Mouse (Mus musculus): ENCODE data around the gene Dmrt1. TPM values are rescaled to one million over a fixed set of nuclear protein-coding genes. Genes with fewer than 3 reads are reported as not detected.

Gene Dmrt1
- polyA plus RNA-seq (2015; fragmentation: Nextera tagmentation; extraction: Ambion mirVana), result 0.19 and 0.23 TPM in 2 replicates

DNA sequence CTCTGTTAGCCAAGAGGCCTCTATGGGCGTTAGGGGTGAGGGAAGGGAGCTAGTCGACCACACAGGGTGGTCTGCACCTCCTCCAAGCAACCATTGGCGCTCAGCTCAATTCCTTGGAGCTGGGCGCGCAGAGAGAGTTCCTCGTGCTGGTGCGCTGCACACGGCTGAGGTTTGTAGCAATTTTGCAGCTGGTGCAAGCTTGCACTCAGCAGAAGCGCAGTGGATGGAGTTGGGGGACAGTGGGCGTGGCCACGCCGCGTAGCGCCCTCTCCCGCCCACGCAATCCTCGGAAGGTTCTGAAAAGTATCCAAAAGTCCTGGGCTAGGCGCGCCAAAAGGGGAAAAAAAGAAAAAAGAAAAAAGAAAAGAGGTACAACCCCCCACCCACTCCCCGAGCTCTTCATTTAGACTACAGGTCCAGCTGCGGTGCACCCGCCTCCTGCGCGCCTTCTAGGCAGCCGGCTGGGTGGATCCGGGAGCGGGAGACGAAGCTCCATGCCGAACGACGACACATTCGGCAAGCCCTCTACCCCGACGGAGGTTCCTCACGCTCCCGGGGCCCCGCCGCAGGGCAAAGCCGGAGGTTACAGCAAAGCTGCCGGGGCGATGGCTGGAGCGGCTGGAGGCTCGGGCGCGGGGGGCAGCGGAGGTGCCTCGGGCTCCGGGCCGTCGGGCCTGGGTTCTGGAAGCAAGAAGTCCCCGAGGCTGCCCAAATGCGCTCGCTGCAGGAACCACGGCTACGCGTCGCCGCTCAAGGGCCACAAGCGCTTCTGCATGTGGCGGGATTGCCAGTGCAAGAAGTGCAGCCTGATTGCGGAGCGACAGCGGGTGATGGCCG, at the start of gene Dmrt1:
TSS of gene Dmrt1 (plus strand) at position 259 of the 837 bp plus-strand sequence.

DNA sequence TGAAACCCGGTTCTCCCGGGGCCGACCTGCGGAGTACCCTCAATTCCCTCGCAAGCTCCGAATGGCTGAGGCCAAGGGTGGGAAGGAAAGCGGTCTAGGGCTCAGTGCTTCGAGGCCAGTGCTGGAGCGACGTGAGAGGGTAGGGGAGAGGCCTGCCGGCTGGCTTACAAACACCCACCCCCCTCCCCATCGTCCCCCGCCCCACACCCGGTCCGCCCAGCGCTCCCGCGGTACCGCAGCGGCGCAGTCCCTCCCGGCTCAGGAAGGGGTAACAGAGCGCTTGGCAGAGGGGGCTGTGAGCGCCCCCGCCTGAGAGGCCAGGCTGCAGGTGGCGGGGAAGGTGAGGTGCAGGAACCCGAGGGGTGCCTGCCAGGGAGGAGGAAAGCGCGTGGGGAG, 104.6 kb downstream of the Dmrt1 start, which contains the start of gene Dmrt3:
TSS of gene Dmrt3 (plus strand) at position 287 of the 396 bp plus-strand sequence.

Other genes starting within 250 kb of the Dmrt1 start
- not detected in 2 replicates for gene Dmrt3, start 104.7 kb downstream of the Dmrt1 start, polyA plus RNA-seq (2015; fragmentation: Nextera tagmentation; extraction: Ambion mirVana)
- gene Dmrt2, start 166.8 kb downstream of the Dmrt1 start, polyA plus RNA-seq (2015; fragmentation: Nextera tagmentation; extraction: Ambion mirVana), result 13.5 and 17.8 TPM in 2 replicates

Measured in skeletal muscle tissue, postnatal 0 days (tissue).